Mouse (Mus musculus) lung, postnatal 4 days (tissue): ENCODE results near the gene Adcy4.

ENCODE experiments used
- DNase-seq, 2 experiments: peaks; one replicate each; pipeline ENCODE4 v3.0.0; 2021

Gene Adcy4

DNA sequence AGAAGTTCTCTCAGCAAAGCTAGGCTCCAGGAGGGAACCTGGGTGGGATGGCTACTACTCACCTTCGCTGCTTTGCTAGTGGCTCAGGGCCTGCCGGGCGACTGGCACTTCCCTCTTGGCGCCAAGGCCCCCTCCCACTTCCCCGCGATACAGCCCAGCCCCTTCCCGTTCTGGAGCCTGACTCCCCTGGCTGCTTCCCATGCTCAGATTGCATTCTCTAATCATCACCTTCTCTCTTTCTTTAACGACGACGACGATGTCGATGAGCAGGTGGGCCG, at the start of gene Adcy4:
Gene Adcy4 (minus strand): TSS at position 138 of the 278 bp plus-strand sequence.
- peak; percentile 54 to 60 for DNase-seq

DNA sequence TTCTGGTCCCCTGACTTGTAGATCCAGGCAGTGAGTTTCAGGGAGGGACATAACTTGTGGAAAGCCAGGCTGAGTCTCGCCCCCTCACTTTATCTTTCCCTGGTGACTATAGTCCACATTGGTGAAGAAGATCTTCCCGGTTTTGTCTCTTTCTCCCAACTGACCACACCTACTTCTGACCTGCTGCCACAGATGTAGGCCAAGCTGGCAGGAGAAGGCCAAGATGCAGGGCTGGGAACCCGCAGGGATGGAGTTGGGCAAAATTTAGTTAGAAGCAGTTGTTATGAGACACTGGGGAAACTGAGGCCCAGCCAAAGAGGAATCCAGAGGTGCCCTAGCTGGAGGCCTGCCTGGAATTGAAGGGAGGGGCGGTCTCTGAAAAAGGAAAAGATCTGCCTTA, 49.2 kb upstream of the Adcy4 start:
- DNase-seq: no peak

- DNase-seq: no peak
Measured at GRCm38 (mm10) chr14:55830331-55830730, 46.4 kb upstream of the Adcy4 start.

- no peak for DNase-seq
Measured at GRCm38 (mm10) chr14:55829854-55830253, 46.0 kb upstream of the Adcy4 start.

GRCm38 (mm10) chr14:55828716-55829263, 44.9 kb upstream of the Adcy4 start:
- peak in 1 of 2 experiments; percentile 43 for DNase-seq

- peak in 1 of 2 experiments; percentile 18 for DNase-seq
Measured at GRCm38 (mm10) chr14:55826551-55827340, 42.9 kb upstream of the Adcy4 start.

DNA sequence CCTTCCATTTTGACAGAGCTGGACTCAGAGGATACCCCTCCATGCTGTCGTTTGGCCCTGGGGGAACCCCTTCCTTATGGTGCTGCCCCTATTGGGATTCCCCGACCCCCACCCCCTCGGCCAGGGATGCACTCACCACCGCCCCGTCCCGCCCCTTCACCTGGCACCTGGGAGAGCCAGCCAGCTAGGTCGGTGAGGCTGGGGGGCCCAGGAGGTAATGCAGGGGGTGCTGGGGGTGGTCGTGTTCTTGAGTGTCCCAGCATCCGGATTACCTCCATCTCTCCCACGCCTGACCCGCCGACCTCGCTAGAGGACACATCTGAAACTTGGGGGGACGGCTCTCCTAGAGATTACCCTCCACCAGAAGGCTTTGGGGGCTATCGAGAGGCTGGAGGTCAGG, 42.2 kb upstream of the Adcy4 start:
- no peak for DNase-seq

DNA sequence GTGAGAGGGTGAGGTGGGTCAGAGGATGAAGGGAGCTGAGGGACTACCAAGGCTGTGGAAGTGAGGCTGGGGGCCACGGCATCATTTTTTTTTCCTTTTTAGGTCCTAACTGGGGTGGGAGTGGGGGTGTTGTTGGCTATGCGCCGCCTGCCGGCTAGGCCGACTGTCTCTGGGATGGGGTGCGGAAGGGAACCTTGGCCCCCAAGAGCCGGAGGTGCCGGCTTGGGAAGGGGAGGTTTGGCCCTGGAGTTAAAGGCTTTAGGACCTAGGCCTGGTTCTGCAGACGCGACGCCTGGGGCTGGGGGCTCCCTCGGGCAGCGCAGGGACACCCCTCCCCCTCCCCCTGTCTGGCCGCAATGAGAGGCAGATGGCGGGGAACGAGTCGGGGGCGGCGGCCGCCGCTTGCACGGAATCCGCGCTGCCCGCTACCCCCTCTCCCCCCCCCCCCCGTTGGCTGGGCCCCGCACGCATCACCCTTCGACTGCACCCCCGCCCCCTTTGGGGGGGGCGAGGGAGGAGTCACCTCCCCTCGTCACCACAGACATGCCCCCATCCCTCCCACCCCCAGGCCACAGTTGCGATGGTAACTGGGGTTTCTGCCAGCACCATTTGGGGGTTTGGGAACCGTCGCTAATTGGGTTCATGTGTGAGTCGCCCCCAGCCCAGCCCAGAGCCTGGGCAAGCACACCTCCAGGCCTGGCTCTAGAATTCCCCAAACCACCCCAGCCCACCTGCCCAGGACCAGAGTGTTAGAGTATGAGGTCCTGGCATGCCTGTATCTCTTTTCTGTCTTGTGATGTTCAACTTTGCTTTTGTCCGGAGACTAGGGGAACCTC, 41.5 kb upstream of the Adcy4 start:
- DNase-seq: peak; percentile 50 to 66

- peak; percentile 68 to 83 for DNase-seq
Measured at GRCm38 (mm10) chr14:55824481-55825215, 40.8 kb upstream of the Adcy4 start.

DNA sequence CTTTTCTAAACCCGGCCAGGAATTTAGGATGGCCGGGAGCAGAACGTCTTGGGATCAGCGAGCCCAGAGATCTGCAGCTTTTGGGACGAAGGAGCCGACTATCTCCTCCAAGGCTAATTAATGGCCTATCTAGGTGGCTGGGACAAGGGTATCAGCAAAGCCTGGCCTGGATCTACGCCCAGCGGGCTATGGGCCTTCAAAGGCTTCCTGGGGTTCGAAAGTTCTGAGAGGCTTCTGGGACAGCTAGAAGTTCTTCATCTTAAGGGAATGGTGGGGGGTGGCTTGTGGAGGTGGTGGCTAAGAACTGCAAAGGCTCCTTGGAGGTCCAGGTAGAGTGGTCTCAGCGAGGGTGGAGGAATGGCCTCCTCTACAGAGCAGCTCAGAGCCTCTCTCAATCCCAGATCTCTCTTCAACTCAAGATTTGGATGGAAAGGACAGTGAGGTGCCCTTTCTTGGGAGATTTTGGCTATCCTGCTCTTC, 40.1 kb upstream of the Adcy4 start:
- peak; percentile 68 to 76 for DNase-seq

- peak; percentile 93 to 97 for DNase-seq
Measured at GRCm38 (mm10) chr14:55822991-55823762, 39.3 kb upstream of the Adcy4 start, which contains the start of gene Nfatc4. Gene Nfatc4 (plus strand): TSS chr14:55823144.

- peak; percentile 77 to 89 for DNase-seq
Measured at GRCm38 (mm10) chr14:55822435-55822990, 38.6 kb upstream of the Adcy4 start.

- peak in 1 of 2 experiments; percentile 3 for DNase-seq
Measured at GRCm38 (mm10) chr14:55820576-55820975, 36.7 kb upstream of the Adcy4 start.

GRCm38 (mm10) chr14:55819845-55820405, 36.0 kb upstream of the Adcy4 start:
- DNase-seq: peak in 1 of 2 experiments; percentile 3

GRCm38 (mm10) chr14:55815310-55815751, 31.4 kb upstream of the Adcy4 start:
- peak; percentile 79 to 85 for DNase-seq

DNA sequence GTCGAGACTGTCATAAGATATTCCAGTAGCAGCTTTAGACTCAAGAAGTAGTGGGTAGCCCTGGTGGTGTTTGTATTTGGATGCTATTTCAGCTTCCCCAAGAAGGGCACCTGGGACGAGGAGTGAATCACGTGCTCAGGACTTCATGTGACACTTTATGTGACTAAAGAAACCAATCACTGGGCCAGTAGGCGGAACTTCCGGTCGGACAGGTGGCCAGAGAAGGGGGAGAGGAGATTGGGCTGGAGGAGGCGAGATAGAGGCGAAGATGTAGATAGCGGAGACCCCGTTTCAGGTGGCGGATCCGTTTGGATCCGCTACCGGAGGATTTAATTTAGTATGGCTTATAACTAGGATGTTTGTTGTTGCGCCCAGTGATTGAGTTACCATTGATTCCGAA, 31.0 kb upstream of the Adcy4 start:
- peak; percentile 75 to 79 for DNase-seq

GRCm38 (mm10) chr14:55795380-55796163, 11.7 kb upstream of the Adcy4 start:
- peak; percentile 43 to 56 for DNase-seq

DNA sequence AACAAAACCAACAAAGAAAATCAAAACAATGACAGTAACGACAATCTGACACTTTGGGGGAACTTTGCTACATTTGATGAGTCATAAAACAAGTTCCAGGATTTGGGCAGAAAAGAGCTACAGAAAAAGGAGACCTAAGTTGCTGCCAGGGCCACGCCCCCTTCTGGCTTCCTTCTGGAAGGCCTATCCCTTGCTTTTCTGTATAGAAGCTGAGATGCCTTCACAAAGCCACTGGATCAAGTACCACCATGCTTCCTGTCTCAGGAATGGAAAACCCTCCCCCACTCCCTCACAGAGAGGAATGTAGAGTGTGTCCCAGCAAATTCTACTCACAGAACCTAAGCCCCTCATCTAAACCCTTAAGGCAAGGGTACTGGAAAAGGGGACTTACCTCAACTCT, 10.1 kb upstream of the Adcy4 start:
- DNase-seq: peak in 1 of 2 experiments; percentile 18

- peak in 1 of 2 experiments; percentile 3 for DNase-seq
Measured at GRCm38 (mm10) chr14:55793461-55793860, 9.6 kb upstream of the Adcy4 start.
